Mouse (Mus musculus) embryonic facial prominence, embryonic 11.5 days (tissue): ENCODE results near the gene A930002H24Rik. TPM values are rescaled to one million over a fixed set of nuclear protein-coding genes. Genes with fewer than 3 reads are reported as not detected.

Experiments used
- ATAC-seq: fragments of 200-750 bp; cut with Nextera tagmentation; replicated peaks from 2 replicates; pipeline ENCODE4 v1.8.0; 2017; ENCODE audit warnings: low read depth; ENCODE audit not compliant: insufficient number of reproducible peaks, low FRiP score, low TSS enrichment
- DNase-seq: peaks from one replicate; pipeline ENCODE4 v3.0.0-alpha.2; 2015; ENCODE audit warnings: low spot score
- H3K27ac ChIP-seq: fragments of 300-500 bp; sonication (generic); replicated peaks from 2 replicates; pipeline ENCODE4 v1.5.1; 2014; ENCODE audit warnings: mild to moderate bottlenecking, low read depth, low read length, control low read depth
- H3K27me3 ChIP-seq: fragments of 300-500 bp; sonication (generic); 2 replicates; pipeline ENCODE4 v1.6.1; 2014; ENCODE audit warnings: mild to moderate bottlenecking, low read length, moderate library complexity, mixed read lengths; ENCODE audit not compliant: control insufficient read depth, insufficient read depth
- H3K36me3 ChIP-seq: fragments of 300-500 bp; sonication (generic); replicated peaks from 2 replicates; pipeline ENCODE4 v1.6.1; 2014; ENCODE audit warnings: low read depth, mild to moderate bottlenecking, low read length, moderate library complexity, mixed read lengths; ENCODE audit not compliant: control insufficient read depth, insufficient read depth
- H3K4me1 ChIP-seq: fragments of 300-500 bp; sonication (generic); 2 replicates; pipeline ENCODE4 v1.6.1; 2014; ENCODE audit warnings: low read length, mixed read lengths; ENCODE audit not compliant: control insufficient read depth, insufficient read depth
- H3K4me2 ChIP-seq: fragments of 300-500 bp; sonication (generic); 2 replicates; pipeline ENCODE4 v1.6.1; 2014; ENCODE audit warnings: low read depth, mild to moderate bottlenecking, control low read depth, low read length, moderate library complexity
- H3K4me3 ChIP-seq: fragments of 300-500 bp; sonication (generic); 2 replicates; pipeline ENCODE4 v1.5.1; 2014; ENCODE audit warnings: low read depth, low read length, control low read depth
- H3K9ac ChIP-seq: fragments of 300-500 bp; sonication (generic); replicated peaks from 2 replicates; pipeline ENCODE4 v1.6.1; 2014; ENCODE audit warnings: mild to moderate bottlenecking, control low read depth, low read length
- H3K9me3 ChIP-seq: fragments of 300-500 bp; sonication (generic); replicated peaks from 2 replicates; pipeline ENCODE4 v1.6.1; 2016; ENCODE audit warnings: mild to moderate bottlenecking, low read length, inconsistent platforms, mixed read lengths; ENCODE audit not compliant: control insufficient read depth
- WGBS: fragments of 180-500 bp; shearing (Covaris S2); extraction: QIAGEN DNeasy Blood & Tissue Kit; methylation state at CpG from one replicate; pipeline ENCODE4 v1.1.7; 2014; 5-methylcytosine and 5-hydroxymethylcytosine counted together
- polyA plus RNA-seq: library from polyadenylated mRNA; unstranded; fragments of >200 nt; fragmentation: Nextera tagmentation; extraction: Ambion mirVana; gene quantifications from 2 replicates; pipeline ENCODE4 v1.2.1, GENCODE M21; 2014

A930002H24Rik gene
- 2.9 and 4.1 TPM in 2 replicates for polyA plus RNA-seq

- Histone ChIP-seq H3K4me3 (peak within 1 kb of the TSS; percentile 86), H3K27me3 (no peaks in the 10 kb centered on the region), H3K4me2 (peak within 1 kb of the TSS; percentile 89), H3K27ac (peak within 1 kb of the TSS; percentile 28; the same call in 1 of the 2 replicates), H3K9me3 (no peaks in the 10 kb centered on the region), H3K4me1 (no peaks in the 10 kb centered on the region), H3K36me3 (no peaks in the 10 kb centered on the region), H3K9ac (peak within 1 kb of the TSS; percentile 79)
- ATAC-seq (peak; percentile 100), DNase-seq (peak; percentile 99)
- under 1% methylated on average over 55 of the region's 55 CpGs for WGBS
Measured at GRCm38 (mm10) chr17:63863647-63864149, at the start of gene A930002H24Rik. A930002H24Rik (minus strand) TSS chr17:63863791.

GRCm38 (mm10) chr17:63909297-63909696 is 45.7 kb upstream of the A930002H24Rik start:
- whole genome bisulfite sequencing = 91% methylated on average over 4 of the region's 4 CpGs
- no peak for DNase-seq
- ATAC-seq = no peak
- no peaks in the 10 kb centered on the region for H3K27me3 ChIP-seq
- H3K9me3 ChIP-seq = no peaks in the 10 kb centered on the region
- no peak overlapping the region for H3K4me2 ChIP-seq
- no peak overlapping the region for H3K27ac ChIP-seq
- H3K4me1 ChIP-seq = no peaks in the 10 kb centered on the region
- H3K9ac ChIP-seq = no peak overlapping the region
- H3K4me3 ChIP-seq = no peak overlapping the region
- no peaks in the 10 kb centered on the region for H3K36me3 ChIP-seq

- no peak for ATAC-seq
- no peaks in the 10 kb centered on the region for H3K9me3 ChIP-seq
- 89% methylated on average over 7 of the region's 7 CpGs for WGBS
Measured at GRCm38 (mm10) chr17:63897050-63897449, 33.5 kb upstream of the A930002H24Rik start.

GRCm38 (mm10) chr17:63895829-63896228 is 32.2 kb upstream of the A930002H24Rik start:
- Histone ChIP-seq H3K27me3 (no peaks in the 10 kb centered on the region), H3K4me1 (no peaks in the 10 kb centered on the region), H3K4me3 (no peak overlapping the region), H3K9me3 (no peaks in the 10 kb centered on the region), H3K27ac (no peak overlapping the region), H3K4me2 (no peak overlapping the region), H3K36me3 (no peaks in the 10 kb centered on the region), H3K9ac (no peak overlapping the region)
- WGBS = 87% methylated on average over 3 of the region's 3 CpGs
- no peak for DNase-seq
- ATAC-seq = no peak

More at GRCm38 (mm10) chr17:63897050-63897449, 33.5 kb upstream of the A930002H24Rik start:
- Histone ChIP-seq H3K4me3 (no peak overlapping the region), H3K27me3 (no peaks in the 10 kb centered on the region), H3K9ac (no peak overlapping the region), H3K27ac (no peak overlapping the region), H3K36me3 (no peaks in the 10 kb centered on the region), H3K4me2 (no peak overlapping the region), H3K4me1 (no peaks in the 10 kb centered on the region)
- DNase-seq = no peak

- Histone ChIP-seq H3K9ac (no peak overlapping the region), H3K4me1 (no peaks in the 10 kb centered on the region), H3K27ac (no peak overlapping the region), H3K9me3 (no peaks in the 10 kb centered on the region), H3K4me2 (no peak overlapping the region), H3K27me3 (no peaks in the 10 kb centered on the region), H3K36me3 (no peaks in the 10 kb centered on the region), H3K4me3 (no peak overlapping the region)
- DNase-seq (no peak), ATAC-seq (no peak)
Measured at GRCm38 (mm10) chr17:63890611-63891010, 27.0 kb upstream of the A930002H24Rik start.

- Histone ChIP-seq H3K36me3 (no peaks in the 10 kb centered on the region), H3K4me1 (no peaks in the 10 kb centered on the region), H3K4me3 (no peak overlapping the region), H3K9me3 (no peaks in the 10 kb centered on the region), H3K4me2 (no peak overlapping the region), H3K27me3 (no peaks in the 10 kb centered on the region), H3K9ac (no peak overlapping the region), H3K27ac (no peak overlapping the region)
- ATAC-seq (no peak), DNase-seq (no peak)
- WGBS = 93% methylated on average over 2 of the region's 2 CpGs
Measured at GRCm38 (mm10) chr17:63886988-63887387, 23.4 kb upstream of the A930002H24Rik start.

GRCm38 (mm10) chr17:63880009-63880408 is 16.4 kb upstream of the A930002H24Rik start:
- no peak overlapping the region for H3K4me2 ChIP-seq
- 81% methylated on average over 4 of the region's 4 CpGs for WGBS
- H3K36me3 ChIP-seq = no peaks in the 10 kb centered on the region
- H3K27me3 ChIP-seq = no peaks in the 10 kb centered on the region
- no peak overlapping the region for H3K9ac ChIP-seq
- no peak overlapping the region for H3K27ac ChIP-seq
- H3K4me1 ChIP-seq = no peaks in the 10 kb centered on the region
- no peaks in the 10 kb centered on the region for H3K9me3 ChIP-seq
- DNase-seq (no peak), ATAC-seq (no peak)
- H3K4me3 ChIP-seq = no peak overlapping the region

GRCm38 (mm10) chr17:63878889-63879288 is 15.3 kb upstream of the A930002H24Rik start:
- Histone ChIP-seq H3K4me1 (no peaks in the 10 kb centered on the region), H3K36me3 (no peaks in the 10 kb centered on the region), H3K4me2 (no peak overlapping the region), H3K27ac (no peak overlapping the region), H3K27me3 (no peaks in the 10 kb centered on the region), H3K4me3 (no peak overlapping the region), H3K9me3 (no peaks in the 10 kb centered on the region), H3K9ac (no peak overlapping the region)
- ATAC-seq = no peak
- DNase-seq = no peak
- WGBS = 85% methylated on average over 4 of the region's 4 CpGs
